Mouse (Mus musculus) adrenal gland, postnatal 25 days (tissue): Measurements from ENCODE around the gene Chrna9. TPM values are rescaled to one million over a fixed set of nuclear protein-coding genes. Genes with fewer than 3 reads are reported as not detected.

Experiments
- DNase-seq: peaks from one replicate; pipeline ENCODE4 v3.0.0; 2021; ENCODE audit warnings: mixed read lengths
- microRNA-seq, 2 experiments: library from miRNA; unstranded; fragments of <30 nt; microRNA quantifications; one replicate each; pipeline ENCODE4 v1.2.0; 2021
- total RNA-seq: library from RNA; stranded (reverse); gene quantifications from 2 replicates; pipeline ENCODE4 v1.2.3, GENCODE M21; 2021

The Chrna9 gene
- total RNA-seq, 1 experiment from 2014 or later = not detected

DNA sequence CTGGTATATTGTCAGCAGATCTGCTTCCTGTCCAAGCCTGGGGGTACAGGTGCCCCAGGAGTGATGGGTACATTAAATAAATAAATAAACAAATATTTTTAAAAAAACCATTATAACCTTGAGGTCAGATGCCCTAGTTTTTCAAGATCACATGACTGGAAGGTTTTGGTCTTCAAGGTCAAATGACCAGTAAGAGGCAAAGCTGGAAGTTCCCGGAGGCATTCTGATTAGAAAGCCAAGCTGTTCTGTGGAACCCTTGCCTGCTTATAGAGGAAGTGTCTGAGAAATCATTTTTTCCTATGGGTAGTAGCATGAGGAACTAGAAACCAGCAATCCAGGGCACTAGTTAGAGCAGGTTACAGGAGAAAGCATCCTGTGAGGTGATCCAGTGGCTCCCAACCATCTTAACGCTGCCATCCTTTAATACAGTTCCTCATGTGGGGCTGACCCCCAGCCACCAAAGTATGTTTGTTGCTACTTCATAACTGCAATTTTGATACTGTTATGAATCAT lies 80.8 kb downstream of the Chrna9 start:
- no peak for DNase-seq

DNA sequence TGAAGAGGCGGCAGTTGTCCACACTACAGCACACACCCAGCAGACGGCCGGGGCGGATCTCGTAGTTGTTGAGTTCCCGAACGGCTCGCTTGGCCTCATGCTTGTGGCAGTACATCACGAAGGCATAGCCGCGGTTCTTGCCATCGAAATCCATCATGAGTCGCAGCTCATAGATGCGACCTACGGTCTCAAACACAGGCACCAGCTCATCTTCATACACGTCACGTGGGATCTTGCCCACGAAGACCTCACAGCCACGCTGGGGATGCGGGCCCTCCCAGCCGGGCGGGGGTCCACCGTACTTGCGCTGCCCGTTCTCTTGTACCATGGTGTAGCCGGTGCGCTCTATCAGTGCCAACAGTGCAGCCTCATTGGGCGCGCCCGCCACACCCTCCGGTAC lies 92.1 kb downstream of the Chrna9 start:
- no peak for DNase-seq

Small RNA genes lying within 50 kb of the gene (microRNA-seq; reads per million reads assigned to microRNA genes)
- gene Gm25952 = 0 reads per million in 2 experiments

Other genes with a start within 250 kb of the Chrna9 start
- 111 and 121 TPM in 2 replicates for gene Pds5a, start 236.6 kb upstream of the Chrna9 start, total RNA-seq
- gene N4bp2, start 171.4 kb upstream of the Chrna9 start, total RNA-seq = 15.7 and 28.0 TPM in 2 replicates
- 0.30 TPM in 1 of 2 replicates, not detected in the other for gene Rhoh, start 73.7 kb upstream of the Chrna9 start, total RNA-seq
- 0.79 and 1.00 TPM in 2 replicates for gene 9130230L23Rik, start 69.4 kb downstream of the Chrna9 start, total RNA-seq
- 115 and 116 TPM in 2 replicates for gene Rbm47, start 238.2 kb downstream of the Chrna9 start, total RNA-seq